Mouse (Mus musculus): ENCODE results near the gene Mustn1.

The Mustn1 gene

GRCm38 (mm10) chr14:30923375-30924105 is 44.5 kb downstream of the Mustn1 start, which contains the start of gene Itih3:
TSS of gene Itih3 (minus strand) at chr14:30923760.
- in situ Hi-C loops (cut with MboI; ENCODE audit: unreplicated experiment in 2 of 2): no loop called here

- in situ Hi-C loops (cut with MboI; ENCODE audit: unreplicated experiment in 2 of 2): loop anchor here in 1 of 2 experiments (5.0 kb wide), 1 partner anchor 52 kb away; no protein-coding TSS in a partner anchor
Measured at GRCm38 (mm10) chr14:30925492-30925891, 46.5 kb downstream of the Mustn1 start.

DNA sequence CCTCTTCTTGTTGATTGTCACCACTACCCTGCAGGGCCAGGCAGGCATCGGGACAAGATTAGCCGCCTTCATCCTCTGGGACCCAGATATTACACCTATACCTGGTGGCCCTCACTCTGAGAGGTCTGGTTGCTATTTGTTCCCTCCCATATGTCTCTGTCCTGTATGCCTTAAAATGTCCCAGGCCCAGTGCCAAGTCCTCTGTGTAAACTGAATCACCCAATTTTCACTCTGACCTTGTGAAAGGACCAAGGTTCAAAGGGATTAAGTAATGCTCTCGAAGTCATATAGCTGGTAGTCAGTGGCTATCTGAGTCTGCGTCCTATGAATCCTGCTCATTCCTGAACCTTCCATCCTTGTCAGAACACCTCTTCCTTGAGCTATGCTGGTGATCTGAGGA is 51.4 kb downstream of the Mustn1 start:
- in situ Hi-C loops (cut with MboI; ENCODE audit: unreplicated experiment in 2 of 2): loop anchor here in 1 of 2 experiments (5.0 kb wide), 1 partner anchor 33 kb away; no protein-coding TSS in a partner anchor
